Mouse (Mus musculus) naive thymus-derived CD4-positive, alpha-beta T cell, adult 5 months (primary cell): ENCODE data around the gene Hao2. TPM values are rescaled to one million over a fixed set of nuclear protein-coding genes. Genes with fewer than 3 reads are reported as not detected.

Experiments
- polyA plus RNA-seq: library from polyadenylated mRNA; unstranded; fragments of 100-300 nt; shearing (Covaris generic); gene quantifications from one replicate; pipeline ENCODE4 v1.2.1, GENCODE M21; 2017

The Hao2 gene
- polyA plus RNA-seq: not detected

GRCm38 (mm10) chr3:98893057-98893772 is at the start of gene Hao2:
Gene Hao2 (minus strand): TSS chr3:98893239.

DNA sequence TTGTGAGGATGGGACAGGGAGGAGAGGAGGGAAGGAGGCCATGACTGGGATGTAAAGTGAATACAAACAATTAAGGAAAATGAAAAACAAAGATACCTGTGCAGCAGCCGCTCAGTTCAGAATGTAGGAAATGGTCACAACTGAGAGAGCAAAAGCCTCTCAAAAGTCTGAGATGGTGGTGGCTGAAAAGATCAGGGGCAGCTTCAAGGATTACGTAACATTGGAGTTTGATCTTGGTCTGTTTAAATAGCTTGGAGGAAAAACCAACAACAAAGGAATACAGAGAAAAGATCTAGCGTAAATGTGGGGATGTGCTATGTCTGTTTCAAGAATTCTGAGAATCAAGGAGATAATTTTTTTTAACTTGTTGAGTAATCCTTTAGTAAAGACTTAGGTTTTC is 33.5 kb downstream of the Hao2 start, which contains the start of gene Hsd3b1:
Gene Hsd3b1, minus strand, starts transcription at position 219 of the 400 bp plus-strand sequence.

Other genes with a start within 250 kb of the Hao2 start
- not detected for gene Hsd3b2, start 168.7 kb downstream of the Hao2 start, polyA plus RNA-seq
- 0.14 TPM for gene Hsd3b3, start 130.1 kb downstream of the Hao2 start, polyA plus RNA-seq
- gene Hsd3b6, start 78.8 kb downstream of the Hao2 start, polyA plus RNA-seq: not detected
- not detected for gene Hsd3b1, start 33.4 kb downstream of the Hao2 start, polyA plus RNA-seq
- 6.8 TPM for gene Wars2, start 247.8 kb upstream of the Hao2 start, polyA plus RNA-seq